Mouse (Mus musculus) forebrain, embryonic 11.5 days (tissue): ENCODE results near the gene 1700023F06Rik. TPM values are rescaled to one million over a fixed set of nuclear protein-coding genes. Genes with fewer than 3 reads are reported as not detected.
A peak's percentile ranks its signal among the peaks of the same experiment; 100 is the strongest.

ENCODE experiments used
- ATAC-seq: fragments of 200-750 bp; cut with Nextera tagmentation; replicated peaks from 2 replicates; pipeline ENCODE4 v1.8.0; 2017; ENCODE audit warnings: moderate TSS enrichment; ENCODE audit not compliant: low FRiP score
- DNase-seq: peaks from one replicate; pipeline ENCODE4 v3.0.0-alpha.2; 2017; ENCODE audit warnings: low spot score
- H3K27ac ChIP-seq: fragments of 300-500 bp; sonication (generic); 2 replicates; pipeline ENCODE4 v1.5.1; 2014; ENCODE audit warnings: low read depth, low read length
- H3K27me3 ChIP-seq: fragments of 300-500 bp; sonication (generic); 2 replicates; pipeline ENCODE4 v1.6.1; 2014; ENCODE audit warnings: mild to moderate bottlenecking, low read length, mixed read lengths; ENCODE audit not compliant: control insufficient read depth, insufficient read depth
- H3K36me3 ChIP-seq: fragments of 300-500 bp; sonication (generic); 2 replicates; pipeline ENCODE4 v1.6.1; 2014; ENCODE audit warnings: mild to moderate bottlenecking, low read length, moderate library complexity, mixed read lengths; ENCODE audit not compliant: control insufficient read depth, insufficient read depth
- H3K4me1 ChIP-seq: fragments of 300-500 bp; sonication (generic); replicated peaks from 2 replicates; pipeline ENCODE4 v1.6.1; 2014; ENCODE audit warnings: low read length, mixed read lengths; ENCODE audit not compliant: control insufficient read depth, insufficient read depth
- H3K4me2 ChIP-seq: fragments of 300-500 bp; sonication (generic); 2 replicates; pipeline ENCODE4 v1.6.1; 2014; ENCODE audit warnings: low read depth, mild to moderate bottlenecking, low read length, moderate library complexity, mixed read lengths; ENCODE audit not compliant: severe bottlenecking
- H3K4me3 ChIP-seq: fragments of 300-500 bp; sonication (generic); 2 replicates; pipeline ENCODE4 v1.5.1; 2014; ENCODE audit warnings: low read depth, low read length
- H3K9ac ChIP-seq: fragments of 300-500 bp; sonication (generic); 2 replicates; pipeline ENCODE4 v1.6.1; 2014; ENCODE audit warnings: low read length
- H3K9me3 ChIP-seq: fragments of 300-500 bp; sonication (generic); 2 replicates; pipeline ENCODE4 v1.6.1; 2016; ENCODE audit warnings: low read length, mixed read lengths; ENCODE audit not compliant: control insufficient read depth
- WGBS: fragments of 180-500 bp; shearing (Covaris S2); extraction: QIAGEN DNeasy Blood & Tissue Kit; methylation state at CpG from one replicate; pipeline ENCODE4 v1.1.7; 2014; 5-methylcytosine and 5-hydroxymethylcytosine counted together
- polyA plus RNA-seq: library from polyadenylated mRNA; unstranded; fragments of >200 nt; fragmentation: Nextera tagmentation; extraction: Ambion mirVana; gene quantifications from 2 replicates; pipeline ENCODE4 v1.2.1, GENCODE M21; 2014

1700023F06Rik gene
- polyA plus RNA-seq, 1 experiment from 2014 or later: 0.23 TPM

DNA sequence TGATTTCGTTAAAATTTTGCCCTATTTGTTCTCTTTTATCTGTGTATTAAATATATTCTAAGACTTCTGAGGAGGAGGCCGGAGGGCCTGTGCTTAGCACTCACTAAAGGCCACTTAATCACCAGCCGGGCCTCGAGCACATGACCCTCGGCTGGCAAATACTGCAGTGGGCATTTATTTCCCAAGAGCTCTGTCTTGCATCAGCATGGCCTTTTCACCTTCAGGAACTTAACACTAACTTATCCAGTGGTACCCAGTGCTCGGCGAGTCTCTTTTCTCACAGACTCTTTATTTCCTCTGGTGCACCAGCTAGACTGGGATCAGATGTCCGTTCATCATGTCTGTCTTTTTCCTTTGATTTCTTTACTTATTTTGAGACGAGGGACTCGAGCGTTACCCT is 47.6 kb downstream of the 1700023F06Rik start:
- no peak for ATAC-seq
- Histone ChIP-seq H3K9me3 (no peaks in the 10 kb centered on the region), H3K36me3 (no peaks in the 10 kb centered on the region), H3K4me2 (no peak overlapping the region), H3K4me3 (no peak overlapping the region), H3K4me1 (no peaks in the 10 kb centered on the region), H3K27ac (no peak overlapping the region), H3K27me3 (no peaks in the 10 kb centered on the region), H3K9ac (no peak overlapping the region)
- no peak for DNase-seq
- WGBS: 93% methylated on average over 11 of the region's 11 CpGs

GRCm38 (mm10) chr11:103158621-103159478 is 49.5 kb downstream of the 1700023F06Rik start:
- Histone ChIP-seq H3K9me3 (no peaks in the 10 kb centered on the region), H3K4me1 (no peaks in the 10 kb centered on the region), H3K27me3 (no peaks in the 10 kb centered on the region), H3K9ac (no peak overlapping the region), H3K4me3 (peak overlapping the region; percentile 6; the same call in 1 of the 2 replicates), H3K27ac (no peak overlapping the region), H3K4me2 (peak overlapping the region; percentile 27), H3K36me3 (no peaks in the 10 kb centered on the region)
- WGBS: 2% methylated on average over 25 of the region's 25 CpGs
- DNase-seq (peak; percentile 98), ATAC-seq (peak; percentile 91)

- Histone ChIP-seq H3K36me3 (no peaks in the 10 kb centered on the region), H3K27me3 (no peaks in the 10 kb centered on the region), H3K4me1 (0 out of 2 replicates have a peak, but pooled peaks cover 2% of the 10 kb centered on the region), H3K27ac (no peak overlapping the region), H3K9me3 (no peaks in the 10 kb centered on the region), H3K9ac (no peak overlapping the region), H3K4me3 (no peak overlapping the region), H3K4me2 (no peak overlapping the region)
- 89% methylated on average over 4 of the region's 4 CpGs for WGBS
- DNase-seq (peak; percentile 36), ATAC-seq (no peak)
Observed at GRCm38 (mm10) chr11:103149771-103150170, 58.6 kb downstream of the 1700023F06Rik start.

Other genes starting within 250 kb of the 1700023F06Rik start
- 53.8 and 58.6 TPM in 2 replicates for gene Nmt1, start 180.4 kb downstream of the 1700023F06Rik start, polyA plus RNA-seq
- gene Dcakd, start 180.2 kb downstream of the 1700023F06Rik start, polyA plus RNA-seq: 276 and 295 TPM in 2 replicates
- 0.69 and 0.86 TPM in 2 replicates for gene Plcd3, start 106.9 kb downstream of the 1700023F06Rik start, polyA plus RNA-seq
- 7.8 and 8.1 TPM in 2 replicates for gene Acbd4, start 106.9 kb downstream of the 1700023F06Rik start, polyA plus RNA-seq
- gene Hexim1, start 92.3 kb downstream of the 1700023F06Rik start, polyA plus RNA-seq: 3.9 and 4.6 TPM in 2 replicates
- 8.7 and 9.2 TPM in 2 replicates for gene Hexim2, start 76.1 kb downstream of the 1700023F06Rik start, polyA plus RNA-seq
- 0.76 and 1.8 TPM in 2 replicates for gene Fmnl1, start 37.5 kb downstream of the 1700023F06Rik start, polyA plus RNA-seq
- gene Spata32, start 9.9 kb upstream of the 1700023F06Rik start, polyA plus RNA-seq: not detected in 2 replicates
- gene Map3k14, start 58.9 kb upstream of the 1700023F06Rik start, polyA plus RNA-seq: 3.8 and 4.6 TPM in 2 replicates
- 3.2 TPM in 2 replicates for gene Arhgap27, start 155.1 kb upstream of the 1700023F06Rik start, polyA plus RNA-seq
- 10.1 and 11.3 TPM in 2 replicates for gene Plekhm1, start 204.1 kb upstream of the 1700023F06Rik start, polyA plus RNA-seq